Mouse (Mus musculus) spleen, embryonic (tissue): Measurements from ENCODE around the gene Nans.

Experiments
- CTCF ChIA-PET: fragments of 350-600 bp; sonication (Branson Sonifier 250); formaldehyde crosslinking; loops from one replicate; lab custom pipeline; 2022; lab: Charles Lee

Gene Nans

GRCm38 (mm10) chr4:46489028-46489925 lies at the start of gene Nans:
TSS of gene Nans (plus strand) at chr4:46489248.
- CTCF ChIA-PET, result interaction anchor here (0.6 to 0.7 kb wide), 2 partner anchors 77 to 130 kb away, joined by 3 to 4 read pairs; no protein-coding TSS in a partner anchor

GRCm38 (mm10) chr4:46442501-46442900 lies 46.5 kb upstream of the Nans start:
- CTCF ChIA-PET, result no interaction called here

GRCm38 (mm10) chr4:46445237-46445945 lies 43.7 kb upstream of the Nans start:
- CTCF ChIA-PET, result no interaction called here

- CTCF ChIA-PET, result no interaction called here
Measured at GRCm38 (mm10) chr4:46447461-46447860, 41.6 kb upstream of the Nans start.

GRCm38 (mm10) chr4:46448886-46449285 lies 40.2 kb upstream of the Nans start:
- CTCF ChIA-PET, result interaction anchor here (0.9 kb wide), 1 partner anchor 56 kb away, joined by 3 read pairs; no protein-coding TSS in a partner anchor

GRCm38 (mm10) chr4:46450020-46450518 lies 39.0 kb upstream of the Nans start:
- CTCF ChIA-PET, result interaction anchor here (0.6 to 1.3 kb wide), 4 partner anchors 12 to 60 kb away, joined by 3 to 4 read pairs (median 4); no protein-coding TSS in a partner anchor

- CTCF ChIA-PET, result interaction anchor here (1.3 kb wide), 1 partner anchor 12 kb away, joined by 4 read pairs; no protein-coding TSS in a partner anchor
Measured at GRCm38 (mm10) chr4:46450519-46451131, 38.4 kb upstream of the Nans start, which contains the start of gene Anp32b. TSS of gene Anp32b (plus strand) at chr4:46450902.

GRCm38 (mm10) chr4:46451240-46451757 lies 37.7 kb upstream of the Nans start:
- CTCF ChIA-PET, result interaction anchor here (1.8 kb wide), 1 partner anchor 12 kb away, joined by 6 read pairs; no protein-coding TSS in a partner anchor

GRCm38 (mm10) chr4:46451758-46452480 lies 37.1 kb upstream of the Nans start:
- CTCF ChIA-PET, result interaction anchor here (1.8 kb wide), 1 partner anchor 11 kb away, joined by 6 read pairs; no protein-coding TSS in a partner anchor

- CTCF ChIA-PET, result interaction anchor here (0.7 to 1.8 kb wide), 3 partner anchors 10 to 250 kb away, joined by 3 to 6 read pairs (median 4); partner anchors contain the start of gene Trmo
Measured at GRCm38 (mm10) chr4:46452481-46452850, 36.6 kb upstream of the Nans start.

- CTCF ChIA-PET, result interaction anchor here (0.7 to 1.8 kb wide), 3 partner anchors 10 to 250 kb away, joined by 3 to 6 read pairs (median 4); partner anchors contain the start of gene Trmo
Measured at GRCm38 (mm10) chr4:46452855-46453719, 36.0 kb upstream of the Nans start.

GRCm38 (mm10) chr4:46454097-46454864 lies 34.8 kb upstream of the Nans start:
- CTCF ChIA-PET, result interaction anchor here (0.5 kb wide), 1 partner anchor 13 kb away, joined by 4 read pairs; no protein-coding TSS in a partner anchor

- CTCF ChIA-PET, result no interaction called here
Measured at GRCm38 (mm10) chr4:46456762-46457161, 32.3 kb upstream of the Nans start.

- CTCF ChIA-PET, result interaction anchor here (0.6 to 0.7 kb wide), 2 partner anchors 63 to 1346 kb away, joined by 4 to 5 read pairs; no protein-coding TSS in a partner anchor
Measured at GRCm38 (mm10) chr4:46457186-46457585, 31.9 kb upstream of the Nans start.

GRCm38 (mm10) chr4:46458411-46458810 lies 30.6 kb upstream of the Nans start:
- CTCF ChIA-PET, result interaction anchor here (0.6 kb wide), 2 partner anchors 111 to 1029 kb away, joined by 4 to 6 read pairs; no protein-coding TSS in a partner anchor

- CTCF ChIA-PET, result interaction anchor here (1.1 to 1.5 kb wide), 2 partner anchors 11 to 13 kb away, joined by 4 to 6 read pairs; no protein-coding TSS in a partner anchor
Measured at GRCm38 (mm10) chr4:46463130-46463830, 25.8 kb upstream of the Nans start.

GRCm38 (mm10) chr4:46465740-46466139 lies 23.3 kb upstream of the Nans start:
- CTCF ChIA-PET, result interaction anchor here (0.6 kb wide), 1 partner anchor 9 kb away, joined by 3 read pairs; no protein-coding TSS in a partner anchor
